Mouse (Mus musculus) embryo, embryonic 10.5 days (tissue): ENCODE measurements around the gene Morn3.

Experiments used
- DNase-seq: peaks from one replicate; pipeline ENCODE4 v3.0.0-alpha.2; 2015; ENCODE audit warnings: low spot score

Gene Morn3

GRCm38 (mm10) chr5:123060706-123061401 lies 14.0 kb upstream of the Morn3 start:
- no peak for DNase-seq

- peak; percentile 73 for DNase-seq
Measured at GRCm38 (mm10) chr5:123059757-123060520, 13.1 kb upstream of the Morn3 start.

- no peak for DNase-seq
Measured at GRCm38 (mm10) chr5:123058251-123059102, 11.7 kb upstream of the Morn3 start.

- peak; percentile 100 for DNase-seq
Measured at GRCm38 (mm10) chr5:123057366-123058250, 10.8 kb upstream of the Morn3 start.

GRCm38 (mm10) chr5:123051736-123052135 lies 4.9 kb upstream of the Morn3 start:
- no peak for DNase-seq

GRCm38 (mm10) chr5:123050918-123051317 lies 4.1 kb upstream of the Morn3 start:
- no peak for DNase-seq

GRCm38 (mm10) chr5:123049271-123049670 lies 2.5 kb upstream of the Morn3 start:
- DNase-seq: peak; percentile 87

GRCm38 (mm10) chr5:123045561-123046295 lies 1.1 kb downstream of the Morn3 start:
- peak; percentile 85 for DNase-seq

GRCm38 (mm10) chr5:123043856-123044255 lies 3.0 kb downstream of the Morn3 start:
- DNase-seq: peak; percentile 50

- DNase-seq: no peak
Measured at GRCm38 (mm10) chr5:123040796-123041195, 6.0 kb downstream of the Morn3 start.

GRCm38 (mm10) chr5:123039120-123039752 lies 7.6 kb downstream of the Morn3 start:
- peak; percentile 75 for DNase-seq

- DNase-seq: no peak
Measured at GRCm38 (mm10) chr5:123038115-123038514, 8.7 kb downstream of the Morn3 start.

- peak; percentile 21 for DNase-seq
Measured at GRCm38 (mm10) chr5:123035564-123035963, 11.3 kb downstream of the Morn3 start.

- DNase-seq: no peak
Measured at GRCm38 (mm10) chr5:123035089-123035488, 11.7 kb downstream of the Morn3 start.

- DNase-seq: no peak
Measured at GRCm38 (mm10) chr5:123033646-123034160, 13.1 kb downstream of the Morn3 start.

GRCm38 (mm10) chr5:123031312-123031711 lies 15.5 kb downstream of the Morn3 start:
- DNase-seq: no peak

- DNase-seq: no peak
Measured at GRCm38 (mm10) chr5:123029729-123030128, 17.1 kb downstream of the Morn3 start.

- no peak for DNase-seq
Measured at GRCm38 (mm10) chr5:123027436-123027835, 19.4 kb downstream of the Morn3 start.

- no peak for DNase-seq
Measured at GRCm38 (mm10) chr5:123026414-123026813, 20.4 kb downstream of the Morn3 start.

- DNase-seq: no peak
Measured at GRCm38 (mm10) chr5:123024965-123025573, 21.7 kb downstream of the Morn3 start.
